Mouse (Mus musculus): ENCODE measurements around the gene Spata45. TPM values are rescaled to one million over a fixed set of nuclear protein-coding genes. Genes with fewer than 3 reads are reported as not detected.
A peak's percentile ranks its signal among the peaks of the same experiment; 100 is the strongest.

Spata45 gene
- not detected in 2 replicates for polyA plus RNA-seq (2012; ENCODE audit: insufficient read depth, insufficient read length, missing spikeins)

GRCm38 (mm10) chr1:191036554-191037334 is at the start of gene Spata45:
Spata45 (plus strand) TSS chr1:191036639.
- TF ChIP-seq CTCF (IDR thresholded peaks at IDR 0.05; ENCODE audit: low read depth, low read length) (no peak), POLR2A (IDR thresholded peaks at IDR 0.05; ENCODE audit: borderline replicate concordance, low read depth, low read length) (no peak)
- Histone ChIP-seq H3K27ac (ENCODE audit: insufficient read depth, low read depth, low read length) (no peak within 1 kb of the TSS), H3K4me1 (ENCODE audit: control insufficient read depth, insufficient read depth, low read length) (no peaks in the 10 kb centered on the region; the same call in 1 of the 2 replicates), H3K4me3 (ENCODE audit: insufficient read depth, low read length) (no peak within 1 kb of the TSS)

- H3K4me3 ChIP-seq (ENCODE audit: insufficient read depth, low read length) = no peak overlapping the region
- H3K4me1 ChIP-seq (ENCODE audit: control insufficient read depth, insufficient read depth, low read length) = no peaks in the 10 kb centered on the region
- no peak overlapping the region for H3K27ac ChIP-seq (ENCODE audit: insufficient read depth, low read depth, low read length)
- TF ChIP-seq CTCF (IDR thresholded peaks at IDR 0.05; ENCODE audit: low read depth, low read length) (no peak), POLR2A (IDR thresholded peaks at IDR 0.05; ENCODE audit: borderline replicate concordance, low read depth, low read length) (no peak)
These were observed 46.9 kb upstream of the Spata45 start for GRCm38 (mm10) chr1:190989437-190990082.

DNA sequence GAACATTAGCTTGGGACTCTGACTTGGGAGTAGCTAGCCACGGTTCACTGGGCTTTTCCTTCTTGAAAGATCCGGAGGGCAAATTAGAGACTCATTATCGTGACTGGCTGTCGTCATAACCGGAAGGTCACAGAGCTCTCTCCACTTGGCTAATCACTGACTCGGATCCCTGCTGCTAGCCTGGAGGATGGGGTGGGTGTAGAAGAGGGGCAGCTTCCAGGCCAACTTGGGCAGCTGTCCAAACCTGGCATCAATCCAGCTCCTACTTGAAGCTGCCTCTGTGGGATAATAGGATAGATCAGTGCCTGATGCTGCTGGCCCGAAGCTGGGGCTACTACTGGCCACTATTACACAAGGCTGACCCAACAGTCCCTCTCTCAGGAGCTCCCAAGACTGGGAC is 40.9 kb upstream of the Spata45 start:
- Histone ChIP-seq H3K27ac (ENCODE audit: insufficient read depth, low read depth, low read length) (no peak overlapping the region), H3K4me3 (ENCODE audit: insufficient read depth, low read length) (no peak overlapping the region), H3K4me1 (ENCODE audit: control insufficient read depth, insufficient read depth, low read length) (peaks cover 26% of the 10 kb centered on the region)
- TF ChIP-seq CTCF (IDR thresholded peaks at IDR 0.05; ENCODE audit: low read depth, low read length) (no peak), POLR2A (IDR thresholded peaks at IDR 0.05; ENCODE audit: borderline replicate concordance, low read depth, low read length) (no peak)

GRCm38 (mm10) chr1:190996346-190996877 is 40.0 kb upstream of the Spata45 start:
- Histone ChIP-seq H3K27ac (ENCODE audit: insufficient read depth, low read depth, low read length) (peak overlapping the region; percentile 90), H3K4me3 (ENCODE audit: insufficient read depth, low read length) (no peak overlapping the region), H3K4me1 (ENCODE audit: control insufficient read depth, insufficient read depth, low read length) (peaks cover 26% of the 10 kb centered on the region)
- no peak for TF ChIP-seq POLR2A (IDR thresholded peaks at IDR 0.05; ENCODE audit: borderline replicate concordance, low read depth, low read length)
- TF ChIP-seq CTCF (IDR thresholded peaks at IDR 0.05; ENCODE audit: low read depth, low read length) = no peak

DNA sequence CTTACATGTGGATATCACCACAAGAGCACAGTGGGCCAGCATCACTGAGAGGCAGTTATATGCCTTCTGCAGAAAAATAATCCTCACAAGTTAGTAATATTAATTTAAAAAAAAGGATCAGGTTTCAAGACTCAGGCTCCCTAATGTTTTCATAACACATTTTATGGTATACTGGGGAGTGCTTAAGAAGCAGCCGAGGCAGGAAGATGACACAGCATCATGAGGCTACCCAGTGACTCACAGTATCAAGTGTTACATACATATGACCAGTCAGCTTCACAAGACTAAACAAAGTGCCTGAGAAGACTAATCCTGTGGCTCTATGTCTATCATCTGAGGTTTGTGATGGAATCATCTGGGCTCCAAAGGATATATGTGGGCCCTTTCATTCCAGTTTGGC is 38.4 kb upstream of the Spata45 start:
- no peak overlapping the region for H3K4me3 ChIP-seq (ENCODE audit: insufficient read depth, low read length)
- peaks cover 29% of the 10 kb centered on the region for H3K4me1 ChIP-seq (ENCODE audit: control insufficient read depth, insufficient read depth, low read length)
- no peak for TF ChIP-seq CTCF (IDR thresholded peaks at IDR 0.05; ENCODE audit: low read depth, low read length)
- TF ChIP-seq POLR2A (IDR thresholded peaks at IDR 0.05; ENCODE audit: borderline replicate concordance, low read depth, low read length) = no peak
- peak overlapping the region; percentile 90 for H3K27ac ChIP-seq (ENCODE audit: insufficient read depth, low read depth, low read length)

GRCm38 (mm10) chr1:191000686-191001085 is 35.8 kb upstream of the Spata45 start:
- H3K27ac ChIP-seq (ENCODE audit: insufficient read depth, low read depth, low read length) = no peak overlapping the region
- TF ChIP-seq POLR2A (IDR thresholded peaks at IDR 0.05; ENCODE audit: borderline replicate concordance, low read depth, low read length) (no peak), CTCF (IDR thresholded peaks at IDR 0.05; ENCODE audit: low read depth, low read length) (no peak)
- H3K4me3 ChIP-seq (ENCODE audit: insufficient read depth, low read length) = no peak overlapping the region
- H3K4me1 ChIP-seq (ENCODE audit: control insufficient read depth, insufficient read depth, low read length) = peaks cover 28% of the 10 kb centered on the region

DNA sequence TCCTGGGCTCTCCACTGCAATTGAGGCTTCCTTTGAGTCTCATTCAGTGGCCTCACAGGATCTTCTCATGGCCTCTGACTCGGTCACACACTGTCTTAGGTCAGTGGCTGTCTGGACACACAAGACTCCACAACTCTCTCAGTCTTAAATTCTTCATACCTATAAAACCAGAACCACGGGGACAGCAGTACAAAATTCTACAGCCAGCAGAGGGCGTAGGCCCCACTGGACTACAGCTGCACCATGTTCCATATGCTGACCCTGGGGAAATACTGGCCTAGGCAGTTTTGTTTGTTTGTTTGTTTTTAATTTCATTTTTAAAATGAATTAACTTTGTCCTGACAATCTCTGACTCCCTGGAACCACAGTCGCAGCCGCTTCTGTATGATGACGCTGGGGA is 34.2 kb upstream of the Spata45 start:
- peaks cover 22% of the 10 kb centered on the region for H3K4me1 ChIP-seq (ENCODE audit: control insufficient read depth, insufficient read depth, low read length)
- H3K27ac ChIP-seq (ENCODE audit: insufficient read depth, low read depth, low read length) = no peak overlapping the region
- TF ChIP-seq CTCF (IDR thresholded peaks at IDR 0.05; ENCODE audit: low read depth, low read length) (no peak), POLR2A (IDR thresholded peaks at IDR 0.05; ENCODE audit: borderline replicate concordance, low read depth, low read length) (no peak)
- H3K4me3 ChIP-seq (ENCODE audit: insufficient read depth, low read length) = no peak overlapping the region

- Histone ChIP-seq H3K4me1 (ENCODE audit: control insufficient read depth, insufficient read depth, low read length) (0 out of 2 replicates have a peak, but pooled peaks cover 5% of the 10 kb centered on the region), H3K27ac (ENCODE audit: insufficient read depth, low read depth, low read length) (no peak overlapping the region), H3K4me3 (ENCODE audit: insufficient read depth, low read length) (no peak overlapping the region)
- no peak for TF ChIP-seq CTCF (IDR thresholded peaks at IDR 0.05; ENCODE audit: low read depth, low read length)
- TF ChIP-seq POLR2A (IDR thresholded peaks at IDR 0.05; ENCODE audit: borderline replicate concordance, low read depth, low read length) = no peak
These were observed 27.7 kb upstream of the Spata45 start for GRCm38 (mm10) chr1:191008707-191009106.

DNA sequence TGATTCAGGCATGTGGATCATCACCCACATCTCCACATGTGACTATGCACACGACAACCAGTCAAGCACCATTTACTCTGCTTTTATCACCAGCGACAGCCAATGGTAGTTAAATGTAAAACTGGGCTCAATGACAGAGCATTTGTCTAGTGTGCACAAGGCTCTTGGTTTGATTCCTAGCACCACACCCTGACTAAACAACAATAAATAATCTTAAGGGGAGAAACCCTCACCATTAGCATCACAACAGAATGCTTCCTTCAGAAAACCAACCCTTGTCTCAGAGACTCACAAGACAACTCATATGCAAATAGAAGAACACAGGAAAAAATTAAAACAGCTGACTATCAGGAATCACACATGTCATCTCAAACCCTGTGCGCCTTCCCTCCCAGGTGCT is 22.2 kb upstream of the Spata45 start:
- Histone ChIP-seq H3K27ac (ENCODE audit: insufficient read depth, low read depth, low read length) (no peak overlapping the region), H3K4me3 (ENCODE audit: insufficient read depth, low read length) (no peak overlapping the region), H3K4me1 (ENCODE audit: control insufficient read depth, insufficient read depth, low read length) (peaks cover 2% of the 10 kb centered on the region; the same call in 1 of the 2 replicates)
- TF ChIP-seq POLR2A (IDR thresholded peaks at IDR 0.05; ENCODE audit: borderline replicate concordance, low read depth, low read length) = no peak
- no peak for TF ChIP-seq CTCF (IDR thresholded peaks at IDR 0.05; ENCODE audit: low read depth, low read length)

- Histone ChIP-seq H3K4me3 (ENCODE audit: insufficient read depth, low read length) (no peak overlapping the region), H3K27ac (ENCODE audit: insufficient read depth, low read depth, low read length) (no peak overlapping the region), H3K4me1 (ENCODE audit: control insufficient read depth, insufficient read depth, low read length) (peaks cover 21% of the 10 kb centered on the region)
- TF ChIP-seq POLR2A (IDR thresholded peaks at IDR 0.05; ENCODE audit: borderline replicate concordance, low read depth, low read length) = no peak
These were observed 16.6 kb upstream of the Spata45 start for GRCm38 (mm10) chr1:191019803-191020202.

Measured in bone marrow macrophage, adult 2 months (primary cell).